ENCODE assay signal across 14 mouse cellular contexts in the genomic region with DNA sequence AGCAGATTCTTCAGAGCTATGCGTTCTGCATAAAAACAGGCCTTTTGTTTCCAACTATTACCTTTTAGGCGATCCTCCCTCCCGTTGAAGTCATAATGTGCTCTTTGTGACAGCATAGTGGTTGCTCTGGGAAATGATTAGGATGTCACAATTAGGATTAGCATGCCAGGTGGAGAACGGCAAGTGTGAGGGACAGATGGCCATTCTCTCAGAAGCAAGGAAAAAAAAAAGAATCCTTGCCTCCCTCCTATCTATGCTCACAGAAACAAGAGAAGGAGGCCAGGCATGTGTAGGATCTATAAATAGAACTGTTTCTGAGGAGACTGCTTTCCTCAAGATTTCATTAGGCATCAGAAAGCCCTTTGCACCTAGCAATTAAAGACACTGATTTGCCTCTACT.
A peak's percentile ranks its signal among the peaks of the same experiment; 100 is the strongest.
DNase-seq lines count a peak whose midpoint lies in the region; ATAC-seq and TF ChIP-seq lines count a peak whose summit lies in the region.
"Had no signal": no experiment of that assay in that cellular context is flagged by ENCODE, and none has a peak within 500 bp of the region (broad histone marks: within the 10 kb centered on the region; RNA-seq: fewer than 3 reads in every experiment).

No protein-coding gene starts in this region.

- no peaks in the 10 kb centered on the region for H3K36me3 ChIP-seq in testis, adult 2 months (ENCODE audit: control insufficient read depth, insufficient read depth, low read length)
- H3K36me3 ChIP-seq in hindbrain, embryonic 14.5 days (replicated peaks; ENCODE audit: control insufficient read depth, insufficient read depth) = no peaks in the 10 kb centered on the region
- H3K36me3 ChIP-seq: limb, embryonic 10.5 days; liver, embryonic 15.5 days had no signal

- H3K27me3 ChIP-seq in testis, adult 2 months (ENCODE audit: control insufficient read depth, insufficient read depth, low read length) = no peaks in the 10 kb centered on the region
- H3K27me3 ChIP-seq in hindbrain, embryonic 14.5 days (ENCODE audit: control insufficient read depth, insufficient read depth, low read length) = no peaks in the 10 kb centered on the region
- H3K27me3 ChIP-seq: liver, embryonic 15.5 days had no signal

- DNase-seq in testis, postnatal 14 days (ENCODE audit: low spot score) = no peak
- DNase-seq in cerebellum, postnatal 14 days = peak; percentile 54 to 74
- no peak for DNase-seq in hindbrain, embryonic 14.5 days (ENCODE audit: low spot score)
- DNase-seq in telencephalon, adult 2 months (ENCODE audit: low read depth, low spot score) = peak; percentile 56
- DNase-seq in right cerebral cortex, postnatal 36 days (ENCODE audit: low spot score in 2 of 2) = no peak
- DNase-seq: adrenal gland, postnatal 36 days; lung, postnatal 4 days had no signal

- TF ChIP-seq POLR2A in testis, adult 2 months (IDR thresholded peaks at IDR 0.05; ENCODE audit: control insufficient read depth, low read depth, low read length) = no peak

- TF ChIP-seq CTCF in testis, adult 2 months (IDR thresholded peaks at IDR 0.05; ENCODE audit: control insufficient read depth, insufficient read depth, insufficient replicate concordance, low read depth, low read length) = no peak

- ATAC-seq in hindbrain, embryonic 14.5 days (ENCODE audit: low FRiP score) = no peak
- no peak for ATAC-seq in CD4-positive, CD25-positive, alpha-beta regulatory T cell, adult 4 months
- no peak for ATAC-seq in inflammation-experienced regulatory T-cells, adult 6 months

- no peaks in the 10 kb centered on the region for H3K4me1 ChIP-seq in testis, adult 2 months (ENCODE audit: control insufficient read depth, insufficient read depth, low read length)
- H3K4me1 ChIP-seq in hindbrain, embryonic 14.5 days (replicated peaks; ENCODE audit: control insufficient read depth, insufficient read depth, low read length) = peaks cover 16% of the 10 kb centered on the region
- H3K4me1 ChIP-seq: limb, embryonic 10.5 days; liver, embryonic 15.5 days had no signal

- H3K4me3 ChIP-seq in testis, adult 2 months (ENCODE audit: control insufficient read depth, low read depth, low read length) = peak overlapping the region; percentile 39; the same call in 1 of the 2 replicates
- H3K4me3 ChIP-seq in hindbrain, embryonic 14.5 days (replicated peaks; ENCODE audit: low read length) = no peak overlapping the region
- H3K4me3 ChIP-seq: erythroblast, embryonic 14.5 days; limb, embryonic 10.5 days; liver, embryonic 15.5 days had no signal

- no peaks in the 10 kb centered on the region for H3K9me3 ChIP-seq in hindbrain, embryonic 14.5 days (ENCODE audit: control insufficient read depth, low read length)
- H3K9me3 ChIP-seq: limb, embryonic 10.5 days; liver, embryonic 15.5 days had no signal

- H3K4me2 ChIP-seq in hindbrain, embryonic 14.5 days (replicated peaks) = no peak overlapping the region
- H3K4me2 ChIP-seq: heart, embryonic 11.5 days; liver, embryonic 15.5 days had no signal

- 29% methylated on average over 4 of the region's 4 CpGs for WGBS in hindbrain, embryonic 14.5 days

- no peak overlapping the region for H3K9ac ChIP-seq in hindbrain, embryonic 14.5 days
- H3K9ac ChIP-seq: liver, embryonic 15.5 days had no signal

- no peak overlapping the region for H3K27ac ChIP-seq in testis, adult 2 months (ENCODE audit: control insufficient read depth, insufficient read depth, low read depth, low read length)
- H3K27ac ChIP-seq in hindbrain, embryonic 14.5 days = peak overlapping the region; percentile 51
- H3K27ac ChIP-seq: limb, embryonic 10.5 days; liver, embryonic 15.5 days had no signal

Comparison
In these comparisons a context has a peak if more than half of its experiments do, and no peak if none do; other contexts are left out.
1. DNase-seq: peak in cerebellum, postnatal 14 days (2 of 2) and telencephalon, adult 2 months (single experiment); none in testis, postnatal 14 days (single experiment), hindbrain, embryonic 14.5 days (single experiment) and right cerebral cortex, postnatal 36 days (0 of 2).